Mouse (Mus musculus) heart, postnatal 0 days (tissue): ENCODE measurements around the gene Kdm4d.

Experiments used
- CTCF ChIP-seq: IDR thresholded peaks from 2 replicates; pipeline ENCODE4 v1.5.1; 2016; ENCODE audit warnings: antibody characterized with exemption, control low read depth, low read depth
- EP300 ChIP-seq: IDR thresholded peaks from 2 replicates; pipeline ENCODE4 v1.6.1; 2016; ENCODE audit warnings: antibody characterized with exemption, low read depth

DNA sequence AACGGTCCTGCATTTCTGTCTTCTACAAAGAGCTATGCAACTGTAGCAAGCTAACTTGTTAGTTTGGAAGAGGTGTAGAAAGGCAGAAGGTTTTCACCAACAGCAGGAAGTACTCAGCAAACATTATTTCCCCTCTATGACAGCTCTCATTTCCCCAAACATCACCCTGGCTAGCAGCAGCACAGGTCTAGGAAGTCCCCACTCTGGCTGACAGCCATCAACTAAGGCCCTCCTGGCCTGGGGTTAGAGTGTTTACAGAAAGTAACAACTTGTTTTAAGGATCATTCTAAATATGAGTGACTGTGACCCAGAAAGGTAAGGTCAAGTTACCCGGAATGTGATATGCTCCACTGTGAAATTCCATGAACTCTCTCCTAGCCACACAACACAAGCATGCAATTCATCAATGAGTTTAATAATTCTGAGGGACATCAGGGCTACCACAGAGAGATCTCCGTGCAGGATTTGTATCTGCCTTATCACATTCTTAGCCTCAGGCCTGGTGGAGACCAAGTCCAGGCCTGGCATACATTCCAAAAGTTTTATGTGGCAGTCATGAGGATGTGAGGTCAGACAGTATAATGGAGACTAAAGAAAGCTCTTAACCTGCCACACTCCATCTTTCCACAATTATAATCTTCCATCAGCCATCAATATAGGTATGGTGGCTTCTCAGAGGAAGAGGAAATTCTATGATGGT is 20.8 kb upstream of the Kdm4d start:
- no peak for TF ChIP-seq CTCF
- no peak for TF ChIP-seq EP300
